Mouse (Mus musculus): ENCODE data around the gene Smurf1.

Gene Smurf1

DNA sequence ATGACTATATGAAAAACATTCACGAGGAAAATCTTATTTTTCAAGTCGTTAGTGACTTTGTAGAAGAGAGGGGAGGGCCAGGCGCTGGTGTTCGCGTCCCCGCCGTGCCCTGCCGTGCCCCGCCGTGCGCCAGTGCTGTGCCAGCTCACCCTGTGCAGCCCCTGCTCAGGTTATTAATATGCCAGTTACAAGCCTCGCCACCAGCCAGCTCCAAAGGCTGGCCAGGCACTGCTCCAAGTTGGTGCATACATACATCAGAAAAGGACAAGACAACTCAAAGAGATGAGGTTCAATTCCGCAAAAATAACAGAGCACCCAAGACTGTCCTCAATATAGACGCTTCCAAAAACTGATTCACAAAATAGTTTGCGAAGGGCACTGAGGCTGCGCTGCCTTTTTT lies 51.7 kb downstream of the Smurf1 start:
- DNase-seq (ENCODE audit: low read depth), result no peak

- DNase-seq (ENCODE audit: low read depth), result no peak
These were observed 52.3 kb downstream of the Smurf1 start for GRCm38 (mm10) chr5:144913361-144913760.

DNA sequence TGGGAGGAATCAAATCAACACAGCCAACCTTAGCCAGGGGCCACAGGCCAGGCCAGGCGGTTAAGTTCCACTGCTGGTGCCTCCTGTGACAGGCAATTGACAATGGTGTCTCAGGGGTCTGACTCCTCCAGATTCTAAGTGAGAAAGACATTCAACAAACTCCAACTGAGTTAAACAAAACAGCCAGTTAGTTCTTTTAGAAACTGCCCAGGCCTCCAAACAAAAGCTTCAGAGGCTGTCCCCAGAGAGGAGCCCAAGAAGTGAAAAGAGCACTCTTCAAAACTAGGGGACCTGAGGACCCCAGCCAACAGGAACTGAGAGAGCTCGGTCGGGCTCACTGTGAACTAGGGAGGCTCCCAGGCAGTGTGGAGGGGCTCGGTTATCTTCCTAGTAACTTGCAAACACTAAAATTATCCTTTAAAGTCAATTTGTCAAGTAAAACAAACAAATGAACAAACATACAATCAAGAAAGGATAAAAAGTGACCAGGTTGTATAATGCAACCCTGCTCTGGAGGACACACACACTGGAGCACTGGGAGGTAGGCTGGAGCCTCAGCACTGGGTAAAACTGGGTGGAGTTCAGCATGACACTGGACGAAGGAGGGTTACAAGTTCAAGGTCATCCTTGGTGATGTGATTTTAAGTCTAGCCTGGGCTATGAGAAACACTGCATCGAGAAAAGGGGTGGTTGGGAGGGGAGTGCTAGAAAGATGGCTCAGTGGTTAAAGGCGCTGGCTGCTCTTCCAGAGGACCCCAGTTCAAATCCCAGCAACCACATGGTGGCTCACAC lies 52.9 kb downstream of the Smurf1 start:
- DNase-seq (ENCODE audit: low read depth), result no peak

DNA sequence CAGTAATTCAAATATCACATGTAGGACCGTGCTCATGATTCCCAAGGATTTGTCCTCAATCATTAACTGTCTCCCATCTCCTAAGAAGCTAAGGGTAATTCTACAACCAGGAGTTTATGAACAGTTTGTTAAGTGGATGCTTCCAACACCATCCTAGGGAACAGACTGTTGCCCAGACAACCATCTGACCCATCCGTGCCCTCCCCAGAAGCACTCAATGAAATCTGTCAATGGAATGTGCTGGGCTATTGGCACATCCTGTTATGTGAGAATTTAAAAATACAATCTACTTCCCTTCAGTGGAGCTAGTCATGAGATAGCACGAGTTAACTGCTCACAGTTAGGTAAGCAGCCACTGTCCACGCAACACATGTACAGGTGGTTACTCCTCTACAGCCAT lies 56.1 kb downstream of the Smurf1 start:
- no peak for DNase-seq (ENCODE audit: low read depth)

GRCm38 (mm10) chr5:144907591-144907990 lies 58.1 kb downstream of the Smurf1 start:
- peak; percentile 18 for DNase-seq (ENCODE audit: low read depth)

GRCm38 (mm10) chr5:144904356-144905134 lies 61.1 kb downstream of the Smurf1 start:
- DNase-seq (ENCODE audit: low read depth), result no peak

DNA sequence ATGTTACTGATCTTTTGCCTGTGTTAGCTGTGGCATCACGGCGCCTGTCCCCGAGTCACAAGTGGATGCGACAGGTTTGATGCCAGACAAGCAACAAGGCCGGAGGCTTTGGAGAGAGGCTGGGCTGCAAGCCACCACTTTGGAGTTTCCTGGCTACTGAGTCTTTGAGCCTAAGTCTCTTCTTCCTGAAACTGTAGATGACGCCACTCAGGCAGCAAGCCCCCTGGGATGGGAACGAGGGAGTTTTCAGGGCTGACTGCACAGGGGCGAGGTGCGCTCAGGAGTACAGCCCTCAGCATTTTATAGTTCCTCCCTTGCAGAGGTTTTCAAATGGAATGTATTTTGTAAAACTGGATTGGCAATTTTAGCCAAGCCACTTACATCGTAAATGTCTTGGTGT lies 63.9 kb downstream of the Smurf1 start:
- no peak for DNase-seq (ENCODE audit: low read depth)

DNA sequence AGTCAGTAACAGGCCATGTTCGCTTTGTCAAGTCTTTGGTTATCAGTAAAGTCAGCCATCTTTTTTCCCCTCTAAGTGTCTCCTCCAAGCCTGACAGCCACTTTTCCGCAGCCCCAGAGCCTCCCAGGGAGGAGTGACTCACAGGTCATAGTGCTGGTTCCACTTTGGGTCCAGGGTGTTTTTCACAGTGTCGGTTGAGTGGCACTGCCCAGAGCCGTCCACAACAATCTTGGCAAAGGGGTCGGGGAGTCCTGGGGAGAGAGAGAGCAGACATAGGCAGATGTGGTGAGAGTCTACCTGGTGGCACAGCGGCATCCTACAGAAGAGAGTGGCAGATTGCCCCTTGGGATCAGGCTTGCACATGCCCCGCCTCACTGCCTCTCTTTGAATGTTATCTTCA lies 64.6 kb downstream of the Smurf1 start:
- DNase-seq (ENCODE audit: low read depth), result no peak

DNA sequence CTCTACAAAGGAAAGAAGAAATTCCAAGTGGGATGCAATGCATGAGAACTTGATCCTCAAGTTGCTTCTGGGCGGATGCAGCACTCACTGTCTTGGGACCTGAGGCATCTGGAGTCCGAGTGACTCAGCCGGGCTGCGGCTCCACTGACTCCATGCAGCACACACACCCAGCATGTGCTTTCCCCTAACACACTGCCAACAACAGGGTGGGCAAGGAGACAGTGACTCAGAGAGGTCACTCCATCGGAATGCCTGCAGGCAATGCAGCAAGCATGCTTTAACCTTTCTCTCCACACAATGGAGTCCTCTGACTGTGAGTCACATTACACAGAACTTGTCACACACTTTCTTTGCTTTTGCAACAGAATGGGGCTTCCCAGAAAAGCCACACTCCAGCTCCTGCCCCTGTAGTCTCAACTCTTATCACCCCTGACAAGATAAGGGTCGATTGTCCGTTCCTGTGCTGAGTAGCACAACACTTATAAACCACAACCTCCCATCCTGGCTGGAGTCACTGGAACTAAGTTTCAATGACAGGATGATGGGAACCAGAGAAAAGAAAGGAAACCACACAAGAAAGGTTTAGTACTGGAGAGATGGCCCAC lies 67.1 kb downstream of the Smurf1 start:
- no peak for DNase-seq (ENCODE audit: low read depth)

DNA sequence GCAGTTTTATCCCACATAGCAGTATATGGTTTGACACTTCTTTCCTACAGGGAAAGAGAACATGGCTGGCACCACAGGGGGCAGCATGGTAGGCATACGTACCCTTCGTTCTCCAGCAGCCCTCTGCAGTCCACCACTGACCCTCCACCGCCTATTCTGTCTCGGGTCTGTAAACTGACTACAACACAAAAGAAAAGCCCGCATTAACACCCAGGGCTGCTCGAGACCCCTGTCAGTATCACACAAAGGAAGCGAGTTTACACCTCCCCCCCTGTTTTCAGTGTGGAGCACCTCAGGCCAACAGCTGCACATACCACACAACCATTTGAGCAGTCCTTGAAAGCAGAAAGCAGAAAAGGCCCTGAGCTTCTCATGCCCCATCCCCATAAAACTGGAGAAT lies 67.8 kb downstream of the Smurf1 start:
- no peak for DNase-seq (ENCODE audit: low read depth)

DNA sequence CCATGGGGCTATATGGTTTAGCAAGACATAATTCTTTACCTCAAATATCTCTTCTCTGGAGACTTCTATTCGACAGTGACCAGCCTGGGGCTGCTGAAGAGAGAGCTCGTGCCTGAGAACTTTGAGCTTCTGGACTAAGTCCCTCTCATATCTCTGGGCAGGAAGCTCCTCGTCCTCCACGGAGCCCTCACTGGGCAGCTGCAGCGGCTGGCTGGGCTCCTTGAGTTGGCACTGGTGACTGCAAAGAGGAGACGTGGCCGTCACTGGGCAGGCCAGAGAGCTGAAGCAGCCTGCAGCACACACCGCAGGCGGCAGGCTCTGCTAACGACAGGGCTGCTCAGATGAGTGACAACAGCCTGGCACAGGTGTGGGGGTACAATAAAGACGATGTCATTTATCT lies 74.4 kb downstream of the Smurf1 start:
- DNase-seq (ENCODE audit: low read depth), result no peak

- DNase-seq (ENCODE audit: low read depth), result no peak
These were observed 79.5 kb downstream of the Smurf1 start for GRCm38 (mm10) chr5:144885968-144886650.

GRCm38 (mm10) chr5:144884629-144885217 lies 80.9 kb downstream of the Smurf1 start:
- DNase-seq (ENCODE audit: low read depth), result peak; percentile 17

DNA sequence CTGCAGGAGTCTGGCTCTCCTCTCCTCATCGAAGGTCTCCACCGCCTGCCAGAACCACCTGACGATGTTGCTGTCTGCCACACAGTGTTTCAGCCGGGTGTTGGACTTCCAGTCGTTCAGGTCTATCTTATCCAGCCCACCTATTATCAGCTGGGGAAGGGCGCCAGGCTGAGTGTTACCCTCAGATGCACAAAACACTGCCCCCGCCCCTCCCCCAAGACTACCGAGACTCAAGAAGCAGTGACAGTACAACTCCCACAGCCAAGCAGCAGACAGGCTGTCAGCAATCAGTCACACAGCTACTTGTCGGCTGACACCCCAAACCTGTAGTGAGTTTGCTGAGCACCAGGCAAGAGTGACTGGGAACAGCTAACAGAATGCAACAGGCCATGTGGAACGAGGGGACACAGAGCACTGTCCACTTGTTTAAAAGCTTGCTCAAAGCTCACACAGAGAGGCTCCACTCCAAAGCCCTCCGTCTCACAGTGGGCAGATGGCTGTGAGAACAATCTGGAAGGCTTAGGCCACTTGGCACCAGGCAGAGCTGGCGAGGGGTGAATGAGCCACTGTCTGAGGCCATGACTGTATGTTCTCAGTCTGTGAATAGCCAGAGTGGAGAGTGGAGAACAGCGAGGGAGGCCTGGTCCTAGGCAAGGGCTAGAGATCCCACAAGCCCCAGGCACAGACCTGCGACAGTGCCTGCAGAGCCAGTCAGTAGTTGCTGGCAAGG lies 83.8 kb downstream of the Smurf1 start:
- no peak for DNase-seq (ENCODE audit: low read depth)

GRCm38 (mm10) chr5:144877021-144877420 lies 88.6 kb downstream of the Smurf1 start:
- no peak for DNase-seq (ENCODE audit: low read depth)

- peak; percentile 75 for DNase-seq (ENCODE audit: low read depth)
These were observed 89.8 kb downstream of the Smurf1 start for GRCm38 (mm10) chr5:144875892-144876291.

DNA sequence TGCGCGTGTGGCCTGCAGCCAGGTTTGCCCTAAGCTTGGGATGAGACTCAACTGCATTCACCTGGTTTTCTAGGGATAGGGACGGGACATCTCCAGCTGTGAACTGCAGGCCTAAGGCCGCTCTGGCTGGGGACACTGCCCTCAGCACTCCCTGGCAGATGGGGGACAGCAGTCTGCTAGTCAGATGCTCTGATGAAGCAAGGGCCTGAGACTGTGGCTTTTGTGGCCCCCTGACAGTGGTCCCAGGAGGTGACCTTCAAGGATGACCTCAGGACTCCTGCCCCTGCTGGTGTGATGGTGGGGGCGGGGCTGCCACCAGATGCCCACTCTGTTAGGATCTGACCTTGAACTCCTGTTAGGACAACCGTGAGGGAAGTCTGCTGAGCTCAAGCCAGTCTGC lies 90.4 kb downstream of the Smurf1 start:
- no peak for DNase-seq (ENCODE audit: low read depth)

- DNase-seq (ENCODE audit: low read depth), result no peak
These were observed 92.8 kb downstream of the Smurf1 start for GRCm38 (mm10) chr5:144872867-144873266.

DNA sequence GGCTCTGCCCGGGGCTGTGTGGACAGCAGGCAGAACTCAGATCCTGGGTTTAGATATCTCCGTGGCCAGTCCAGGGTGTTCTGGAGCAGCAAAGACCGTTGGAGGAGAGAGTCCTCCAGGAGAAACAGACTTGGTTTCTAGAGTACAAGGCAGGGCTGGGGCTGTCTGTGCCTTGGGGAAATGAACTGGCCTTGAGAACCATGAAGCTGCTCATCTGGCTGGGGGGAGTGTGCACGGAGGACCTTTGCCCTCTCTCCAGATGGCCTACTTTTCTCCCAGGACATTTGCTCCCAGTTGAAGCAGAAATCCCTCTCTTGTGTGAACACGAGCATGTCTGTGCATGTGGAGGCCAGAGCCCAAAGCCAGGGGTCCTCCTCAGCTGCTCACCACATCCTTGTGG lies 93.3 kb downstream of the Smurf1 start:
- DNase-seq (ENCODE audit: low read depth), result no peak

GRCm38 (mm10) chr5:144871775-144872174 lies 93.9 kb downstream of the Smurf1 start:
- DNase-seq (ENCODE audit: low read depth), result peak; percentile 18

- DNase-seq (ENCODE audit: low read depth), result peak; percentile 72
These were observed 94.9 kb downstream of the Smurf1 start for GRCm38 (mm10) chr5:144870782-144871181.
